Mouse (Mus musculus) layer of hippocampus, adult 8-10 months (tissue): ENCODE measurements around the gene Fam32a. TPM values are rescaled to one million over a fixed set of nuclear protein-coding genes. Genes with fewer than 3 reads are reported as not detected.
A peak's percentile ranks its signal among the peaks of the same experiment; 100 is the strongest.

Experiments
- DNase-seq, 2 experiments: peaks; one replicate each; pipeline ENCODE4 v3.0.0; 2022; ENCODE audit warnings: low spot score in 2 of 2
- total RNA-seq, 4 experiments: library from RNA; stranded (reverse); gene quantifications; 2 replicates each; pipeline ENCODE4 v1.2.4; 2022

Fam32a gene
- total RNA-seq, 4 experiments from 2014 or later = 53.1 to 64.6 (median 56.2) TPM

- DNase-seq = peak; percentile 97 to 98
Observed at GRCm38 (mm10) chr8:72239499-72240402, 20.2 kb downstream of the Fam32a start, which contains the start of gene Ap1m1. Gene Ap1m1 (plus strand): TSS chr8:72240018.

- DNase-seq = no peak
Observed at GRCm38 (mm10) chr8:72240403-72240763, 20.9 kb downstream of the Fam32a start.

GRCm38 (mm10) chr8:72240951-72241350 lies 21.4 kb downstream of the Fam32a start:
- no peak for DNase-seq

- DNase-seq = no peak
Observed at GRCm38 (mm10) chr8:72242226-72242625, 22.7 kb downstream of the Fam32a start.

GRCm38 (mm10) chr8:72244610-72245009 lies 25.1 kb downstream of the Fam32a start:
- DNase-seq = no peak

GRCm38 (mm10) chr8:72257171-72257901 lies 37.8 kb downstream of the Fam32a start:
- DNase-seq = no peak

GRCm38 (mm10) chr8:72257902-72258238 lies 38.3 kb downstream of the Fam32a start:
- DNase-seq = no peak

GRCm38 (mm10) chr8:72259862-72260261 lies 40.3 kb downstream of the Fam32a start:
- no peak for DNase-seq

- DNase-seq = no peak
Observed at GRCm38 (mm10) chr8:72260585-72260984, 41.1 kb downstream of the Fam32a start.

- DNase-seq = peak in 1 of 2 experiments; percentile 23
Observed at GRCm38 (mm10) chr8:72261019-72261418, 41.5 kb downstream of the Fam32a start.

- no peak for DNase-seq
Observed at GRCm38 (mm10) chr8:72261431-72261830, 41.9 kb downstream of the Fam32a start.

GRCm38 (mm10) chr8:72261872-72262271 lies 42.3 kb downstream of the Fam32a start:
- DNase-seq = no peak

GRCm38 (mm10) chr8:72262756-72263155 lies 43.2 kb downstream of the Fam32a start:
- no peak for DNase-seq

- no peak for DNase-seq
Observed at GRCm38 (mm10) chr8:72263451-72263850, 43.9 kb downstream of the Fam32a start.

- DNase-seq = no peak
Observed at GRCm38 (mm10) chr8:72265342-72265741, 45.8 kb downstream of the Fam32a start.

GRCm38 (mm10) chr8:72266671-72267070 lies 47.1 kb downstream of the Fam32a start:
- no peak for DNase-seq

- no peak for DNase-seq
Observed at GRCm38 (mm10) chr8:72267106-72267505, 47.6 kb downstream of the Fam32a start.

GRCm38 (mm10) chr8:72268356-72268755 lies 48.8 kb downstream of the Fam32a start:
- DNase-seq = no peak

GRCm38 (mm10) chr8:72270606-72271005 lies 51.1 kb downstream of the Fam32a start:
- no peak for DNase-seq

GRCm38 (mm10) chr8:72271051-72271660 lies 51.6 kb downstream of the Fam32a start:
- DNase-seq = no peak

- no peak for DNase-seq
Observed at GRCm38 (mm10) chr8:72271691-72272090, 52.2 kb downstream of the Fam32a start.

- DNase-seq = peak in 1 of 2 experiments; percentile 56
Observed at GRCm38 (mm10) chr8:72272361-72272760, 52.8 kb downstream of the Fam32a start.
